Mouse (Mus musculus) lung, postnatal 0 days (tissue): ENCODE results near the gene Arpp21.

Experiments
- CTCF ChIP-seq: IDR thresholded peaks from 2 replicates; pipeline ENCODE4 v1.5.1; 2016; ENCODE audit warnings: antibody characterized with exemption, mild to moderate bottlenecking
- EP300 ChIP-seq: IDR thresholded peaks from 2 replicates; pipeline ENCODE4 v1.6.1; 2016; ENCODE audit warnings: antibody characterized with exemption, mild to moderate bottlenecking, control low read depth

- TF ChIP-seq CTCF (no peak), EP300 (no peak)
These were observed 195.2 kb downstream of the Arpp21 start for GRCm38 (mm10) chr9:112040566-112040965.
